Mouse (Mus musculus) hindbrain, embryonic 15.5 days (tissue): ENCODE measurements around the gene Lyst. TPM values are rescaled to one million over a fixed set of nuclear protein-coding genes. Genes with fewer than 3 reads are reported as not detected.
"Not testable (repeated sequence)": the region's sequence is repeated elsewhere in the genome, so short reads cannot be mapped to it uniquely, and the experiment has no call there.

ENCODE experiments used
- ATAC-seq: fragments of 200-750 bp; cut with Nextera tagmentation; 2 replicates; pipeline ENCODE4 v1.8.0; 2017; ENCODE audit warnings: low read depth, moderate number of reproducible peaks, moderate TSS enrichment; ENCODE audit not compliant: low FRiP score
- H3K27ac ChIP-seq: fragments of 300-500 bp; sonication (generic); replicated peaks from 2 replicates; pipeline ENCODE4 v1.5.1; 2015; ENCODE audit warnings: mild to moderate bottlenecking, inconsistent platforms
- H3K27me3 ChIP-seq: fragments of 300-500 bp; sonication (generic); 2 replicates; pipeline ENCODE4 v1.6.1; 2015; ENCODE audit warnings: control low read depth, inconsistent platforms
- H3K36me3 ChIP-seq: fragments of 300-500 bp; sonication (generic); 2 replicates; pipeline ENCODE4 v1.6.1; 2015; ENCODE audit warnings: control low read depth, inconsistent platforms
- H3K4me1 ChIP-seq: fragments of 300-500 bp; sonication (generic); replicated peaks from 2 replicates; pipeline ENCODE4 v1.6.1; 2015; ENCODE audit warnings: control low read depth, inconsistent platforms
- H3K4me2 ChIP-seq: fragments of 300-500 bp; sonication (generic); 2 replicates; pipeline ENCODE4 v1.6.1; 2015; ENCODE audit warnings: moderate library complexity, mild to moderate bottlenecking, inconsistent platforms
- H3K4me3 ChIP-seq: fragments of 300-500 bp; sonication (generic); 2 replicates; pipeline ENCODE4 v1.5.1; 2015; ENCODE audit warnings: mild to moderate bottlenecking, inconsistent platforms
- H3K9ac ChIP-seq: fragments of 300-500 bp; sonication (generic); 2 replicates; pipeline ENCODE4 v1.6.1; 2015; ENCODE audit warnings: inconsistent platforms
- H3K9me3 ChIP-seq: fragments of 300-500 bp; sonication (generic); 2 replicates; pipeline ENCODE4 v1.6.1; 2016; ENCODE audit warnings: control low read depth, inconsistent platforms
- WGBS: fragments of 180-500 bp; shearing (Covaris S2); methylation state at CpG from one replicate; pipeline ENCODE4 v1.1.7; 2015; 5-methylcytosine and 5-hydroxymethylcytosine counted together
- polyA plus RNA-seq: library from polyadenylated mRNA; unstranded; fragments of >200 nt; fragmentation: Nextera tagmentation; extraction: Ambion mirVana; gene quantifications from 2 replicates; pipeline ENCODE4 v1.2.1, GENCODE M21; 2015

Lyst gene
- 4.7 and 5.0 TPM in 2 replicates for polyA plus RNA-seq

DNA sequence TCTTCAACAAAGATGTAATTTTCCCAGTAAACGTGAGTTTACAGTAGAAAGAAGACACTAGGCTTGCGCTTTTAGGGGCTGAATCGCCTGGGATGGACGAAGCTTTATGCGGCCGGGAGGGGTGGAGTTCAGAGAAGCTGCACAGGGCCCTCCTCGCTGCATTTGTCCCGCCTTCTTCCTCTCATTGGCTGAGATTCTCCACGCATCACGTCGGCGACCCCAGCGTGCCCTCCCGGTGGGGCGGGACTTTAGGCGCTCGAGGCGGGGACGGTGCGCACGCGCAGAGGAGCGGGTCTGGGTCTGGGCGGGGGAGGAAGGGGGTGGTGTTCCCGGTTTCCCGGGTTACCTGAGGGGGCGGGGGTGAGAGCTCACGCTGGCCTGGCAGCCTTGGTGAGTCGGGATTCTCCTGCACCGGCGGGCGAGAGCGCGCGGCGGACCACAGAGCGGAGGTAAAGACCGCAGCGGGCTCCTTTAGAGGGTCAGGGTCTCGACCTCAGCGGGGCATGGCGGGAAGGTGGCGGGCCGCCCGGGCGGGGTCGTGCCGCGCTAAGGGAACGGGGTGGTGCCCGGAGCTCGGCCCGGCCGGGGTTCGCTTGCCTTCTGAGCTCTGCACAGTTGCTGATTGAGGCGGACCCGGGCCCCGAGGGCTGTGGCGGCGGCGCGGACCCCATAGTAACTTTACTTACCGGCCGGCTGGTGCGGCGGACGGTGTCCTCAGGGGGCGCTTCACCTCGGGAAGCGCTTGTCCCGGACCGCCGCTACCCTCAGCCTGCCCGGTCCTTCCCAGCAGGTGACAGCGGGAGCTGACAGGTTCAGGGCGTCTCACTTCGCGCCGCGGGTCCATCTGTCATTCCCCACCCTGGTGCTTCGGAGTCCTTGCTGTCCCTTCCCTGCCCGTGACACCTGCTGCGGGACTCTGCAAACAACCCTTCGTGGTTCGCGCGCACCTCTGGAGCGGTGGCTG is at the start of gene Lyst:
Gene Lyst (plus strand): TSS at position 350 of the 964 bp plus-strand sequence.
- peak within 1 kb of the TSS; percentile 68 for H3K4me2 ChIP-seq
- under 1% methylated on average over 69 of the region's 88 CpGs for WGBS
- peak within 1 kb of the TSS; percentile 82 for H3K9ac ChIP-seq
- H3K36me3 ChIP-seq = no peaks in the 10 kb centered on the region
- no peaks in the 10 kb centered on the region for H3K9me3 ChIP-seq
- peaks cover 17% of the 10 kb centered on the region for H3K4me1 ChIP-seq
- H3K27ac ChIP-seq = peak within 1 kb of the TSS; percentile 89
- peak; percentile 99 for ATAC-seq
- peak within 1 kb of the TSS; percentile 95 for H3K4me3 ChIP-seq
- H3K27me3 ChIP-seq = no peaks in the 10 kb centered on the region

DNA sequence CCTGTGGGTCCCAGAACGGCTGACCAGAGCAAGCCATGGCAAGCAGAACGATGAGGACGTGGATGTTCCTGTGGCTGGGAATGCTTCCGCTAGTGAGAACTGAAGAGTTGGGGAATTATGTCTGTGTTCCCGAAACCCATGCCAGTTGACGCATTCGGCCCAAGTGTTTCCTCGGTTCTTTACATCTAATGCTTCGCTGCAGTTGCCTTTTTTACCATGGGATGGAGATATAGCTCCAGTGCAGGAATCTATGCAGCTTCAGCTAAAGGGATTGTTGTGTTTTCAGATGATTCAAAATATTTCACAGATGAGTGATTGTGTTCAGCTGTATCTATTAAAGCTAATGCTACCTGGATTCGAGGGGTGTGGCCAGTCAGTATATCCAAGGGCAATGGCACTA is 47.1 kb upstream of the Lyst start:
- not testable (repeated sequence) for H3K9ac ChIP-seq, H3K4me3 ChIP-seq, ATAC-seq, H3K4me2 ChIP-seq, H3K27me3 ChIP-seq, H3K4me1 ChIP-seq, H3K9me3 ChIP-seq, H3K27ac ChIP-seq, H3K36me3 ChIP-seq
- WGBS = 90% methylated on average over 10 of the region's 10 CpGs

GRCm38 (mm10) chr13:13546792-13547191 is 43.4 kb upstream of the Lyst start:
- 74% methylated on average over 3 of the region's 3 CpGs for WGBS
- no peaks in the 10 kb centered on the region for H3K27me3 ChIP-seq
- no peaks in the 10 kb centered on the region for H3K36me3 ChIP-seq
- no peak for ATAC-seq
- H3K9ac ChIP-seq = no peak overlapping the region
- no peaks in the 10 kb centered on the region for H3K9me3 ChIP-seq
- no peak overlapping the region for H3K4me2 ChIP-seq
- H3K27ac ChIP-seq = no peak overlapping the region
- H3K4me1 ChIP-seq = no peaks in the 10 kb centered on the region
- no peak overlapping the region for H3K4me3 ChIP-seq

DNA sequence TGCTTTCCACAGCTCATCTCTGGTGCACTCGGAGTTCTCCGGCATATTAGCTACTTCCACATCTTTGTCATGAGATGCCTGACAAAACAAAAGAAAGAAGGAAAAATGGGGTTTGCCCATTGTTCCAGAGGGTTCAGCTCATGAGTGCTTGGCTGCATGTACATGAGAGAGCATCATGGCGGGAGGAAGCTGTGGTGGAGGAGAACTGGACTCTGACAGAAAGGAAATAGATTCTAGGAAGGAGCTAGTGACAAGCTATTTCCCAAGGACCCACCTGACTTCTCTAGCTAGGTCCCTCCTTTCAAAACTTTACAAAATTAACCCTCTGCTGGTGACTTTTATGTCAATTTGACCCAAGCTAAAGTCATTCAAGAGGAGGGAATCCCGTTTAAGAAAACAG is 42.3 kb upstream of the Lyst start:
- no peaks in the 10 kb centered on the region for H3K9me3 ChIP-seq
- no peaks in the 10 kb centered on the region for H3K4me1 ChIP-seq
- H3K9ac ChIP-seq = no peak overlapping the region
- H3K4me2 ChIP-seq = no peak overlapping the region
- H3K4me3 ChIP-seq = no peak overlapping the region
- H3K27ac ChIP-seq = no peak overlapping the region
- ATAC-seq = no peak
- no peaks in the 10 kb centered on the region for H3K36me3 ChIP-seq
- H3K27me3 ChIP-seq = no peaks in the 10 kb centered on the region
- WGBS = 91% methylated on average over 4 of the region's 4 CpGs

GRCm38 (mm10) chr13:13548431-13549190 is 41.6 kb upstream of the Lyst start:
- WGBS = 86% methylated on average over 6 of the region's 6 CpGs
- no peak for ATAC-seq
- no peak overlapping the region for H3K9ac ChIP-seq
- H3K4me3 ChIP-seq = no peak overlapping the region
- H3K27ac ChIP-seq = no peak overlapping the region
- no peaks in the 10 kb centered on the region for H3K9me3 ChIP-seq
- no peaks in the 10 kb centered on the region for H3K4me1 ChIP-seq
- no peaks in the 10 kb centered on the region for H3K36me3 ChIP-seq
- no peak overlapping the region for H3K4me2 ChIP-seq
- H3K27me3 ChIP-seq = no peaks in the 10 kb centered on the region

- 80% methylated on average over 9 of the region's 9 CpGs for WGBS
- ATAC-seq = no peak
- Histone ChIP-seq H3K9ac (no peak overlapping the region), H3K4me2 (no peak overlapping the region), H3K4me1 (no peaks in the 10 kb centered on the region), H3K9me3 (no peaks in the 10 kb centered on the region), H3K36me3 (no peaks in the 10 kb centered on the region), H3K27me3 (no peaks in the 10 kb centered on the region), H3K27ac (no peak overlapping the region), H3K4me3 (no peak overlapping the region)
Observed at GRCm38 (mm10) chr13:13549687-13550660, 40.2 kb upstream of the Lyst start.

- no peak overlapping the region for H3K9ac ChIP-seq
- ATAC-seq = no peak
- 58% methylated on average over 3 of the region's 3 CpGs for WGBS
- H3K4me1 ChIP-seq = no peaks in the 10 kb centered on the region
- no peak overlapping the region for H3K27ac ChIP-seq
- no peaks in the 10 kb centered on the region for H3K9me3 ChIP-seq
- H3K4me2 ChIP-seq = no peak overlapping the region
- no peak overlapping the region for H3K4me3 ChIP-seq
- H3K36me3 ChIP-seq = no peaks in the 10 kb centered on the region
- no peaks in the 10 kb centered on the region for H3K27me3 ChIP-seq
Observed at GRCm38 (mm10) chr13:13552020-13552419, 38.2 kb upstream of the Lyst start.

DNA sequence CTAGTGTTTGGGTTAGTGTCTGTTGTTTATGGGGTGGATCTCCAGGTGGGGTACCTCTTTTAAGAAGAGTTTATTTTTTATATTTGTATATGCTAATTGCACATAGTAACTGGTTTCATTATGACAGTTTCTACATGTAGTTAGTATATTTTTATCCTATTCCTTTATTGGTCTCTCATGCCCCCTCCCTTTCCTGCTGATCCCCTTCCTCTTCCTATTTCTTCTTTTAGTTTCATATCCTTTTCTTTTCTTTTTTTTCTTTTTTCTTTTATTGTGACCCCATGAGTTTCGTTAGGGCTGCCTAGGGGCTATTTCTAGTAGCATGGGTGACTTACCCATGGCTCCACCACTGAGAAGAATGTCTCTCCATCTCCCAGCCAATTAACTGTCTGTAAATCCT is 36.5 kb upstream of the Lyst start:
- H3K4me3 ChIP-seq = no peak overlapping the region
- no peaks in the 10 kb centered on the region for H3K27me3 ChIP-seq
- H3K9me3 ChIP-seq = no peaks in the 10 kb centered on the region
- H3K9ac ChIP-seq = no peak overlapping the region
- no peak overlapping the region for H3K4me2 ChIP-seq
- no peaks in the 10 kb centered on the region for H3K4me1 ChIP-seq
- 64% methylated on average over 1 of the region's 1 CpGs for WGBS
- no peak for ATAC-seq
- H3K27ac ChIP-seq = no peak overlapping the region
- H3K36me3 ChIP-seq = no peaks in the 10 kb centered on the region

DNA sequence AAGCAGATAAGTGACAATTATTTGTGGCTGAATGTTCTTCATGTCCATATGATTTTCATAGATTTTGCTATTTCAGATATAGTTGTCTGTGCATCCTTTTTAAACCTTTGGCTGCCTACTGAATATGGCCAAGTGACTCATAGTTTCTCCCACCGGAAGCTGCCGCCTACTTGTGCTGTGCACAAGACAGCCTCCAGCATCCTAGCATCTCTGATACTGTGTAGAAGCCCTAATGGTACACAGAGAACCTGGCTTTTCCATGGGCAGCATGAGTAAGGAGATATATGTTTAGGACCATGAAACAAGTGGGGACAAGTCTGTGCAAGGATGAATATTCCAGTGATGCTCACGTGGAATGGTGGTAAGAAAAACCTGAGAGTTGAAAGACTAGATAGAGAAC is 35.0 kb upstream of the Lyst start:
- H3K9ac ChIP-seq = no peak overlapping the region
- no peaks in the 10 kb centered on the region for H3K27me3 ChIP-seq
- H3K4me3 ChIP-seq = no peak overlapping the region
- H3K9me3 ChIP-seq = no peaks in the 10 kb centered on the region
- ATAC-seq = no peak
- no peak overlapping the region for H3K27ac ChIP-seq
- no peak overlapping the region for H3K4me2 ChIP-seq
- H3K4me1 ChIP-seq = no peaks in the 10 kb centered on the region
- no peaks in the 10 kb centered on the region for H3K36me3 ChIP-seq
- WGBS = 94% methylated on average over 3 of the region's 3 CpGs

DNA sequence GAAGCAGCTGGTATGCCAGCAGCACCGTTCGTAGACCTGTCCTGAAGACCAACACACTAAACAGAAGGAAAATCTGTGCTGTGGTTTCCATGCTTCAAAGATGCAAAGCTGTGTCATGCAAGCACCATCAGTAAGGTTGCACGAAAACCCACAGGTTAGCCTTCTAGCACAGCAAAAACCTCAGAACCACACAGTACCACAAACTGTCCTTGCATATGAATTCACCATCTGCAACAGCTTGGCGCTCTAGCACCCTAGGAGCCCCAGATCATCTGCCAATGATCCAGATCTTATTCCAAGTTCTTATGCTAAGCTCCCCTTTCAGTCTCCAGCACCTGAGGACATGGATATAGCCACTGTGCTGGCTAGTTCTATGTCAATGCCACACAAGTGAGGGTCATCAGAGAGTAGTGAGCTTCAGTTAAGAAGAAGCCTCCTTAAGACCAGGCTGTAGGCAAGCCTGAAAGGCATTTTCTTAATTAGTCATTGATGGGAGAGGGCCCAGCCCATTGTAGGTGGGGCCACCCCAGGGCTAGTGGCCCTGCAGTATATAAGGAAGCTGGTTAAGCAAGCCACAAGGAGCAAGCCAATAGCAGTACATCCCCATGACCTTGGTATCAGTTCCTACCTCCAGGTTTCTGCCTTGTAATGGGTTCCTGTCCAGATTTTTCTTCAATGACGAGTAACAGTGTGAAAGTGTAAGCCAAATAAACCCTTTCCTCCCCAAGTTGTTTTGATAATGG is 33.0 kb upstream of the Lyst start:
- Histone ChIP-seq H3K4me3 (no peak overlapping the region), H3K36me3 (no peaks in the 10 kb centered on the region), H3K9me3 (no peaks in the 10 kb centered on the region), H3K27ac (no peak overlapping the region), H3K4me1 (no peaks in the 10 kb centered on the region), H3K9ac (no peak overlapping the region), H3K4me2 (no peak overlapping the region), H3K27me3 (no peaks in the 10 kb centered on the region)
- 82% methylated on average over 5 of the region's 5 CpGs for WGBS
- no peak for ATAC-seq

GRCm38 (mm10) chr13:13558251-13558650 is 31.9 kb upstream of the Lyst start:
- ATAC-seq = no peak
- H3K27ac ChIP-seq = no peak overlapping the region
- no peak overlapping the region for H3K4me2 ChIP-seq
- no peaks in the 10 kb centered on the region for H3K27me3 ChIP-seq
- H3K9ac ChIP-seq = no peak overlapping the region
- no peaks in the 10 kb centered on the region for H3K9me3 ChIP-seq
- no peak overlapping the region for H3K4me3 ChIP-seq
- no peaks in the 10 kb centered on the region for H3K4me1 ChIP-seq
- H3K36me3 ChIP-seq = no peaks in the 10 kb centered on the region
- 79% methylated on average over 2 of the region's 2 CpGs for WGBS
